Mouse (Mus musculus) heart, embryonic 14.5 days (tissue): ENCODE measurements around the gene Thbs3. TPM values are rescaled to one million over a fixed set of nuclear protein-coding genes. Genes with fewer than 3 reads are reported as not detected.

Experiments used
- ATAC-seq: fragments of 200-750 bp; cut with Nextera tagmentation; 2 replicates; pipeline ENCODE4 v1.8.0; 2017; ENCODE audit warnings: low read depth, moderate TSS enrichment; ENCODE audit not compliant: insufficient number of reproducible peaks, insufficient read depth, low FRiP score
- H3K27ac ChIP-seq, 2 experiments: fragments of 200-500 bp in 1 of 2; fragments of 300-500 bp in 1 of 2; sonication (generic) in 1 of 2; replicated peaks in 1 of 2; 2 replicates each; pipeline ENCODE4 v1.5.1; 2012 to 2014; ENCODE audit warnings: low read depth in 2 of 2, low read length in 2 of 2, control low read depth in 1 of 2, mild to moderate bottlenecking in 1 of 2, mixed read lengths in 1 of 2; ENCODE audit not compliant: control insufficient read depth in 1 of 2, insufficient read depth in 1 of 2
- H3K27me3 ChIP-seq: fragments of 300-500 bp; sonication (generic); 2 replicates; pipeline ENCODE4 v1.6.1; 2014; ENCODE audit warnings: mild to moderate bottlenecking, low read length, control low read depth; ENCODE audit not compliant: control insufficient read depth, insufficient read depth
- H3K36me3 ChIP-seq: fragments of 300-500 bp; sonication (generic); 2 replicates; pipeline ENCODE4 v1.6.1; 2014; ENCODE audit warnings: mild to moderate bottlenecking, control low read depth, low read length, mixed read lengths; ENCODE audit not compliant: control insufficient read depth, insufficient read depth
- H3K4me1 ChIP-seq, 2 experiments: fragments of 200-500 bp in 1 of 2; fragments of 300-500 bp in 1 of 2; sonication (generic) in 1 of 2; 2 replicates each; pipeline ENCODE4 v1.6.1; 2012 to 2014; ENCODE audit warnings: low read length in 2 of 2, control low read depth in 1 of 2, mixed read lengths in 1 of 2; ENCODE audit not compliant: control insufficient read depth in 2 of 2, insufficient read depth in 2 of 2
- H3K4me2 ChIP-seq: fragments of 300-500 bp; sonication (generic); 2 replicates; pipeline ENCODE4 v1.6.1; 2014; ENCODE audit warnings: mild to moderate bottlenecking, low read length
- H3K4me3 ChIP-seq, 2 experiments: fragments of 200-500 bp in 1 of 2; fragments of 300-500 bp in 1 of 2; sonication (generic) in 1 of 2; 2 replicates each; pipeline ENCODE4 v1.5.1; 2012 to 2014; ENCODE audit warnings: low read length in 2 of 2, mild to moderate bottlenecking in 2 of 2, control low read depth in 1 of 2, low read depth in 1 of 2, moderate library complexity in 1 of 2; ENCODE audit not compliant: control insufficient read depth in 1 of 2, insufficient read depth in 1 of 2
- H3K9ac ChIP-seq: fragments of 300-500 bp; sonication (generic); 2 replicates; pipeline ENCODE4 v1.6.1; 2014; ENCODE audit warnings: mild to moderate bottlenecking, low read length
- H3K9me3 ChIP-seq: fragments of 300-500 bp; sonication (generic); 2 replicates; pipeline ENCODE4 v1.6.1; 2016; ENCODE audit warnings: low read length, control low read depth; ENCODE audit not compliant: control insufficient read depth
- WGBS: fragments of 180-500 bp; shearing (Covaris S2); extraction: QIAGEN DNeasy Blood & Tissue Kit; methylation state at CpG from one replicate; pipeline ENCODE4 v1.1.7; 2014; 5-methylcytosine and 5-hydroxymethylcytosine counted together
- polyA plus RNA-seq: library from polyadenylated mRNA; unstranded; fragments of >200 nt; fragmentation: Nextera tagmentation; extraction: Ambion mirVana; gene quantifications from 2 replicates; pipeline ENCODE4 v1.2.1, GENCODE M21; 2014

The Thbs3 gene
- polyA plus RNA-seq = 12.9 and 14.5 TPM in 2 replicates

DNA sequence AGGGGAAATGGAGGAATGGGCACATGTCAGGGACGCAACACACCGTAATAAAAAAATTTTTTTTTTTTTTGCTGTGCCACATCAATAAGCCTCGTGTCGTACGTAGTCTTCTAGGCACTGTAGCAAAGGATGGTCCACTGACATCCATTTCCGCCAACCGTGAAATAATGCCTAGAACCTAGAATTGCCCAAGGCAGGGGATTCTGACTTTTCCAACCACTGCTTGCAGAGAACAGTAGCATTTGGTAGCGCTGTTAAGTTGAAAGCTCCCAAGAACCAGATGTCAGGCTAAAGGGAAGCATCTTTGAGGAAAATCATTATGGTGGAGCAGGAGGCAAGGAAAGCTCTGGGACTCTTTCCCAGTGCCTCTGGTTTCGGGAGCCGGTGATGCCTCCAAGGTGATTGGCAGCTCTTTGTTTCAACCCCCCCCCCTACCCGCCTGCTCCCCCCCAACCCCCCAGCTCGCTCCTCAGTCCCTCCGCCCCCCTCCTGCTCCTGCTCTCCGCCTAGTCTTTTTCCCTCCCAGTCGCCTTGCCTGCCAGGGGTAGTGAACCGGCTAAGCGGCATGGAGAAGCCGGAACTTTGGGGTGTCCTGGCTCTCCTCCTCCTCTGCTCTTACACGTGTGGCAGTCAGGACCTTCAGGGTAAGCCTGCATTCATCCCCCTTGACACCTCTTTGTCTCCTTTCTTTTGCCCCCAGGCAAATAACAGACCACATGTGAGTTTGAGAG, at the start of gene Thbs3:
Gene Thbs3, plus strand, starts transcription at position 500 of the 731 bp plus-strand sequence.
- ATAC-seq = no peak
- Histone ChIP-seq H3K27ac (peak within 1 kb of the TSS; percentile 90 to 94), H3K9ac (peak within 1 kb of the TSS; percentile 75), H3K4me1 (peaks cover 8 to 22% of the 10 kb centered on the region in 2 experiments), H3K9me3 (no peaks in the 10 kb centered on the region), H3K4me3 (peak within 1 kb of the TSS; percentile 85 to 92), H3K4me2 (peak within 1 kb of the TSS; percentile 71), H3K36me3 (peaks cover 13% of the 10 kb centered on the region), H3K27me3 (no peaks in the 10 kb centered on the region)
- under 1% methylated on average over 17 of the region's 19 CpGs for WGBS

DNA sequence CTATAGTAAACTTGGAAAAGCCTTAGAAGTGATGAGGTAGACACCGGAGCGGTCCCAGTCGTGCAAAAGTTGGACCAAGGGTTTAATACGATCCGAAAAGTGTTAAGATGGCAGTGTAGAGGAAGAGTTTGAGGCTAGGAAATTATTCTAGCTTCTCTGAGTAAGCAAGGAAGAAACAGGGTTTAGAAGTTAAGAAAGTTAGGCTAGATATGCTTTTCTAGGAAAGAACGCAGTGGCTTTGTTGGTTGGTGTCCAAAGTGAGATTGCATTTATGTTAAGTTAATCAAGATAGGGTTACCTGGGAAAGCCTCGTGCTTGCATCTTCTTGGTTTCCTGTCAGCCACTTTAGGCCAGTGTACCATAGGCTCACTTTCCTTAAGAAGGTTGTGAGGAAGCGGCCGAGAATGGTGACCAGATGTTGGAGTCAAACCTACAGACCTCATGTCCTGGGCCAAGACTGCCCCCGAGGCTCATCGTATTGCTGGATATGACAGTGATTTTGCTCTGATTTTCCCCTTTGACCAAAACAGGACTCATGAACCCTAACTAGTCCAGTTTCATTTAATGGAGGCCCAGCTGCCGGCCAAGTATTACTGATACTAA, 49.6 kb upstream of the Thbs3 start:
- 24% methylated on average over 12 of the region's 12 CpGs for WGBS

DNA sequence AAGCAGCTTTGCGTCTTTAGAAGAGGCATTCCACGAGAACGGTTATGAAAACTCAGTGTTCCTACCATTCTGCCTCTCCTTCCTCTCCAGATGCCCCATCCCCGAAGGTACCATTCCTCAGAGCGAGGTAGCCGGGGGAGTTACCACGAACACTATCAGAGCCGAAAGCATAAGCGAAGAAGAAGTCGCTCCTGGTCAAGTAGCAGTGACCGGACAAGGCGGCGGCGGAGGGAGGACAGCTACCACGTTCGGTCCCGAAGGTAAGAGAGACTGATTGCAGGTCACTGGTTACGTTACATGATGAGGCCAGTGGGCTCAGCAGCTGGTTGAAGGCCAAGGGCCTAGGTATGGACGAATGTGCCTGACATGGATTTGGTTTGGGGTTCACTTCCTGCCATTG, 48.0 kb upstream of the Thbs3 start:
- peaks cover 4 to 16% of the 10 kb centered on the region in 2 experiments for H3K4me1 ChIP-seq
- H3K9me3 ChIP-seq = no peaks in the 10 kb centered on the region
- no peaks in the 10 kb centered on the region for H3K27me3 ChIP-seq
- H3K36me3 ChIP-seq = peaks cover 55% of the 10 kb centered on the region
- no peak overlapping the region for H3K4me2 ChIP-seq
- H3K9ac ChIP-seq = no peak overlapping the region
- no peak for ATAC-seq
- WGBS = 94% methylated on average over 19 of the region's 19 CpGs
- no peak overlapping the region for H3K27ac ChIP-seq
- H3K4me3 ChIP-seq = no peak overlapping the region

More for the DNA sequence above, 49.6 kb upstream of the Thbs3 start:
- Histone ChIP-seq H3K9me3 (no peaks in the 10 kb centered on the region), H3K4me2 (peak overlapping the region; percentile 83), H3K27ac (peak overlapping the region; percentile 77 to 92), H3K4me1 (peaks cover 4 to 16% of the 10 kb centered on the region in 2 experiments), H3K27me3 (no peaks in the 10 kb centered on the region), H3K36me3 (peaks cover 39% of the 10 kb centered on the region), H3K9ac (peak overlapping the region; percentile 88), H3K4me3 (peak overlapping the region; percentile 61 to 63)
- no peak for ATAC-seq

DNA sequence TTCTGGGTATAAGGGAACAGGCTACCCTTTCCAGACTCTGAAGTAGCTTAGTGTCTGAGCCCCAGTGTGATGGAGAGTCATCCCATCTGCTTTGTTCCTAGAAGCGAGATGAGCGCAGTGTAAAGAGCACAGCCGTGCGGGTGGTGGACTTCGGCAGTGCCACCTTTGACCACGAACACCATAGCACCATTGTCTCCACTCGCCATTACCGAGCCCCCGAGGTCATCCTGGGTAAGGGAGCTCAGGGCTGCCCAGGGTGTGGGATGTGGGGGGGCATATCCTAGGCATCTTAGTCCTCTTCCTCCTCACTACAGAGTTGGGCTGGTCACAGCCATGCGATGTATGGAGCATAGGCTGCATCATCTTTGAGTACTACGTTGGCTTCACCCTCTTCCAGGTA, 40.1 kb upstream of the Thbs3 start:
- Histone ChIP-seq H3K4me3 (no peak overlapping the region), H3K9me3 (no peaks in the 10 kb centered on the region), H3K4me1 (peaks cover 2 to 7% of the 10 kb centered on the region in 2 experiments; a peak in 2 of 4 replicates), H3K27ac (no peak overlapping the region), H3K9ac (no peak overlapping the region), H3K27me3 (no peaks in the 10 kb centered on the region), H3K36me3 (peaks cover 78% of the 10 kb centered on the region), H3K4me2 (no peak overlapping the region)
- WGBS = 93% methylated on average over 11 of the region's 11 CpGs
- no peak for ATAC-seq

DNA sequence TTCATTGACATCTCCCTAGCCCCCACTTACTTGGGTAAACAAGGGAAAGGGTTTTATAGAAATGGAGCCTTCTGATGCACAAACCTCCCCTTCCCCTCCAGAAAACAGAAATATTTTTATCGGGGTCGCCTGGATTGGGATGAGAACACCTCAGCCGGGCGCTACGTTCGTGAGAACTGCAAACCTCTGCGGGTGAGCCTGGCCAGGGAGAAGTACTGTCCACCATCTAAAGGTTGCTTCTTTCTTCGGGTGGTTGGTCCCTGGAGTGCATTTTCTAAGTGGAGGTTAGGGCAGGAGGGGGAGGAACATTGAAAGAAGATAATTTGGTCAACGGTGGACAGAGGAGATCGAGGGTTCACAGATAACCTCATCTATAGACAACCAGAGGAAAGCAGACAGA, 39.4 kb upstream of the Thbs3 start:
- Histone ChIP-seq H3K4me1 (peaks cover 2 to 7% of the 10 kb centered on the region in 2 experiments; a peak in 2 of 4 replicates), H3K4me3 (no peak overlapping the region), H3K27me3 (no peaks in the 10 kb centered on the region), H3K36me3 (peaks cover 78% of the 10 kb centered on the region), H3K9ac (no peak overlapping the region), H3K4me2 (no peak overlapping the region), H3K9me3 (no peaks in the 10 kb centered on the region), H3K27ac (no peak overlapping the region)
- no peak for ATAC-seq
- 88% methylated on average over 10 of the region's 10 CpGs for WGBS

DNA sequence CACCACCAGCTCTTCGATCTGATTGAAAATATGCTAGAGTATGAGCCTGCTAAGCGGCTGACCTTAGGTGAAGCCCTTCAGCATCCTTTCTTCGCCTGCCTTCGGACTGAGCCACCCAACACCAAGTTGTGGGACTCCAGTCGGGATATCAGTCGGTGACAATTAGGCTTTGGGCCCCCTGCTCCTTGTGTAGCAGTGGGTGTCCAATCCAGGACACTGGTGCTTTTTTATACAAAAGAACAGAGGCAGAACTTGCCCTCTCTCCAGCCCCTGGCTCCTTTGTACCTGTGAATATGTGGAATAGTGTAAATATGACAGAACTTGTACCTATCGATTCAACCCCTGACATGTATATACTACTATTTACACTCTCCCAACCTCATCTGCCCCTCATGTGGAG, 38.6 kb upstream of the Thbs3 start:
- WGBS = 79% methylated on average over 7 of the region's 7 CpGs
- Histone ChIP-seq H3K4me1 (peaks cover 2 to 7% of the 10 kb centered on the region in 2 experiments; a peak in 2 of 4 replicates), H3K27ac (no peak overlapping the region), H3K27me3 (no peaks in the 10 kb centered on the region), H3K4me3 (no peak overlapping the region), H3K4me2 (no peak overlapping the region), H3K9me3 (no peaks in the 10 kb centered on the region), H3K9ac (no peak overlapping the region), H3K36me3 (peaks cover 78% of the 10 kb centered on the region)
- ATAC-seq = no peak

DNA sequence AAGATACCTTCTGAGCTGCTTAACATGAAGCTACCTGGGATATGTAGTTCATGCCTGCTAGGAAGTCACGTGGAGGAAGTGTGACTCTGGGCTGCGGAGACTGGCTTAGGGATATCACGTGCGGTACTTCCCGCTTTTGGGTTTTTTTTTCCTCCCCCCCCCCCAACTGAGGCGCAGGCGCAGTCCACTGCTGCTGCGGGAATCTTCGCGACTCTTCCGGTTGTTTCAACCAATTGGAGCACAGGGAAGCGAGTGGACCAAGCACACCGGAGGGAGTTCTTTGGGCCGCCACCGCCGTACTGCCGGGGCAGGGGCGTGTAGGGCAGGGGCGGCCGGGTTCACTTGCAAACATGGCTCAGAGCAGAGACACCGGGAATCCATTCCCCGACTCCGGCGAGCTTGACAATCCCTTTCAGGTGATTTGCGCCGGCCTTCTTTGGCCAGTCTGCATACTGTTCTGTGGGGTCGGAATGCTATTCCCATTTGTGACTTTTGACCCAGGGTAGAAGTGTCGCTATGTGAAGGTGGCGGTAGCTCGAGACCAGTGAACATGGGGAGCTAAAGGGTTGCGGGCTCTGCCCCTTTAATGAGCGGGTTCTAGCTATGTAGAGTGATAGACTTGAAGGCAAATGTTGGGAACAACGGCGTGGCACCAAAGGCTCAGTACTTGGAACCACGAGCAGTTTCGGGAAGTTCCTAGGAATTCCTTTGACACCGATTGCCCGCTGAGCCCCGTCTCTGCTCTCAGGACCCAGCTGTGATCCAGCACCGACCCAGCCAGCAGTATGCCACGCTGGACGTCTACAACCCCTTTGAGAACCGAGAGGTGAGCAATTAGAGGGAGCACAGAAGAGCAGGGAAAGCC, 37.5 kb upstream of the Thbs3 start, which contains the start of gene Scamp3:
Gene Scamp3, plus strand, starts transcription at position 232 of the 865 bp plus-strand sequence.
- H3K27me3 ChIP-seq = no peaks in the 10 kb centered on the region
- H3K27ac ChIP-seq = peak within 1 kb of the TSS; percentile 71 to 81
- peak within 1 kb of the TSS; percentile 81 for H3K9ac ChIP-seq
- H3K4me1 ChIP-seq = peaks cover 2 to 7% of the 10 kb centered on the region in 2 experiments; a peak in 2 of 4 replicates
- WGBS = under 1% methylated on average over 43 of the region's 43 CpGs
- H3K4me2 ChIP-seq = peak within 1 kb of the TSS; percentile 86
- no peaks in the 10 kb centered on the region for H3K9me3 ChIP-seq
- peaks cover 78% of the 10 kb centered on the region for H3K36me3 ChIP-seq
- peak; percentile 92 for ATAC-seq
- H3K4me3 ChIP-seq = peak within 1 kb of the TSS; percentile 64 to 95
